Mouse (Mus musculus): ENCODE measurements around the gene Fmod. TPM values are rescaled to one million over a fixed set of nuclear protein-coding genes. Genes with fewer than 3 reads are reported as not detected.
A peak's percentile ranks its signal among the peaks of the same experiment; 100 is the strongest.

Fmod gene
- total RNA-seq, 1 experiment = not detected

DNA sequence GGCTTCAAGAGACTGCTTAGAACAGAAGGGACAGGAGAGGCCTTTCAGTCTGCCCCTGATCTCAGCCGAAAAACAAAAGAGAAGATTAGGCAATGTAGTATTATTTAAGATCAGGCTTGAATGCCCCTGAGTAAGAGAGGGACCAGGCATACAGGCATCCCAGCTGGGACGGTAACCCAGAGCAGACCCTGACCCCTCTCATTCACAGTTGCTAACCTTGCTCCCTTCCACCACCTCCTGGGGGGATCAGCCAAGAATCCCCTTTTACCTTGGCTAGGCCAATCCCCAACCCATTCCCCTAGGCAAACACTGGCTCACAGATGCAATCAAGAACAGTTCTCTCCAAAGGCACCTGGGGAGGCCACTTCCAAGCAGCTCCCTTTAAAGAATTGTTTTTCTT, 39.7 kb downstream of the Fmod start:
- no peaks in the 10 kb centered on the region for H3K9me3 ChIP-seq (ENCODE audit: control insufficient read depth, insufficient read depth, low read depth, low read length)
- H3K4me3 ChIP-seq (ENCODE audit: insufficient read depth in 1 of 2, low read depth in 1 of 2, low read length in 2 of 2, poor library complexity in 1 of 2, severe bottlenecking in 1 of 2) = no peak overlapping the region
- TF ChIP-seq CHD2 (IDR thresholded peaks at IDR 0.05; ENCODE audit: low read depth, low read length) = no peak
- TF ChIP-seq MAFK (IDR thresholded peaks at IDR 0.05; ENCODE audit: insufficient read depth, low read depth, low read length) = no peak
- TF ChIP-seq ZC3H11A (IDR thresholded peaks at IDR 0.05; ENCODE audit: borderline replicate concordance, low read depth, low read length) = no peak
- no peak for TF ChIP-seq HCFC1 (IDR thresholded peaks at IDR 0.05; ENCODE audit: borderline replicate concordance, insufficient read depth, low read length)
- TF ChIP-seq ZNF384 (IDR thresholded peaks at IDR 0.05; ENCODE audit: low read depth, low read length) = no peak
- peaks cover 18% of the 10 kb centered on the region for H3K36me3 ChIP-seq (ENCODE audit: control insufficient read depth, insufficient read depth, low read length, poor library complexity, severe bottlenecking)
- in situ Hi-C loops (cut with MboI; ENCODE audit: low sequenced_read_pairs in 2 of 2, unreplicated experiment in 2 of 2) = no loop called here
- H3K27ac ChIP-seq (ENCODE audit: insufficient read depth, low read depth, low read length, poor library complexity, severe bottlenecking) = no peak overlapping the region
- H3K4me1 ChIP-seq (ENCODE audit: control insufficient read depth in 2 of 2, insufficient read depth in 2 of 2, low read length in 2 of 2, poor library complexity in 1 of 2) = peaks cover 7 to 8% of the 10 kb centered on the region in 2 experiments; a peak in 2 of 4 replicates
- no peak for DNase-seq (ENCODE audit: low read depth, low spot score)
- no peak overlapping the region for H3K9ac ChIP-seq (ENCODE audit: insufficient read depth, low read depth, low read length, poor library complexity, severe bottlenecking)

DNA sequence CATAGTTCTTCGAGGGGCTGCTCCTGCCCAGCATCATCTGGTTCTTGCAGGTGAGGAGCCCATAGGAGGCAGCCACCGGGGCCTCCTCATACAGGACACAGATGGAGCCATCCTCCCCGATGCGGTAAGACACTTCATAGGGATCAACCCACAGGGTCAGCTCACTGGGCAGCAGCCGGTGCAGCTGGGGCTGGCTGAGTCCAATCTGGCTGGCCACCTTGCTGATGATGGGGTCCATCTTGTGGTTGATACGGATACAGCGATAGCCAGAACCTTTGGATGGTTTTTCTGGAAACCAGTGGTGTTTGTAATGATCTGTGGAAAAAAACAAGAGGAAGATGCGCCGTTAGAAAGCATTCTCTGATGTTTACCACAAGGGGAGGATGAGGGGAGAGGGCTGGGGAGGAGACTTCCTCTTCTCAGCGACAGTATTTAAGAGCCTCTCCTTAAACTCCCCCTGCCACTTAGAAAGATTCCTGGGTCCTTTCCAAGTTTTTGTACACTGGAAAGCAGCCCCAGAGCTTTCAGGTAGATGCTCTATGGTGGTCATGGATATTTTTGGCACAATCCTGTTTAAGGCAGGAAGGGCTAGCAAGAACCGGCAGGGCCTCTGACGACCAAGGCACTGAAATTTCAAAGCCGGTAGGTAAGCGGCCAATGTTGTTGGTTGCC, 40.5 kb downstream of the Fmod start:
- TF ChIP-seq HCFC1 (IDR thresholded peaks at IDR 0.05; ENCODE audit: borderline replicate concordance, insufficient read depth, low read length) = no peak
- no peak for TF ChIP-seq ZC3H11A (IDR thresholded peaks at IDR 0.05; ENCODE audit: borderline replicate concordance, low read depth, low read length)
- no peak for TF ChIP-seq ZNF384 (IDR thresholded peaks at IDR 0.05; ENCODE audit: low read depth, low read length)
- no peak for TF ChIP-seq CHD2 (IDR thresholded peaks at IDR 0.05; ENCODE audit: low read depth, low read length)
- TF ChIP-seq MAFK (IDR thresholded peaks at IDR 0.05; ENCODE audit: insufficient read depth, low read depth, low read length) = no peak
- H3K9me3 ChIP-seq (ENCODE audit: control insufficient read depth, insufficient read depth, low read depth, low read length) = no peaks in the 10 kb centered on the region
- peaks cover 18% of the 10 kb centered on the region for H3K36me3 ChIP-seq (ENCODE audit: control insufficient read depth, insufficient read depth, low read length, poor library complexity, severe bottlenecking)
- peak overlapping the region; percentile 79 to 91 for H3K4me3 ChIP-seq (ENCODE audit: insufficient read depth in 1 of 2, low read depth in 1 of 2, low read length in 2 of 2, poor library complexity in 1 of 2, severe bottlenecking in 1 of 2)
- H3K27ac ChIP-seq (ENCODE audit: insufficient read depth, low read depth, low read length, poor library complexity, severe bottlenecking) = no peak overlapping the region
- peaks cover 7 to 8% of the 10 kb centered on the region in 2 experiments; a peak in 2 of 4 replicates for H3K4me1 ChIP-seq (ENCODE audit: control insufficient read depth in 2 of 2, insufficient read depth in 2 of 2, low read length in 2 of 2, poor library complexity in 1 of 2)
- peak overlapping the region; percentile 82; the same call in 1 of the 2 replicates for H3K9ac ChIP-seq (ENCODE audit: insufficient read depth, low read depth, low read length, poor library complexity, severe bottlenecking)
- in situ Hi-C loops (cut with MboI; ENCODE audit: low sequenced_read_pairs in 2 of 2, unreplicated experiment in 2 of 2) = no loop called here
- no peak for DNase-seq (ENCODE audit: low read depth, low spot score)

DNA sequence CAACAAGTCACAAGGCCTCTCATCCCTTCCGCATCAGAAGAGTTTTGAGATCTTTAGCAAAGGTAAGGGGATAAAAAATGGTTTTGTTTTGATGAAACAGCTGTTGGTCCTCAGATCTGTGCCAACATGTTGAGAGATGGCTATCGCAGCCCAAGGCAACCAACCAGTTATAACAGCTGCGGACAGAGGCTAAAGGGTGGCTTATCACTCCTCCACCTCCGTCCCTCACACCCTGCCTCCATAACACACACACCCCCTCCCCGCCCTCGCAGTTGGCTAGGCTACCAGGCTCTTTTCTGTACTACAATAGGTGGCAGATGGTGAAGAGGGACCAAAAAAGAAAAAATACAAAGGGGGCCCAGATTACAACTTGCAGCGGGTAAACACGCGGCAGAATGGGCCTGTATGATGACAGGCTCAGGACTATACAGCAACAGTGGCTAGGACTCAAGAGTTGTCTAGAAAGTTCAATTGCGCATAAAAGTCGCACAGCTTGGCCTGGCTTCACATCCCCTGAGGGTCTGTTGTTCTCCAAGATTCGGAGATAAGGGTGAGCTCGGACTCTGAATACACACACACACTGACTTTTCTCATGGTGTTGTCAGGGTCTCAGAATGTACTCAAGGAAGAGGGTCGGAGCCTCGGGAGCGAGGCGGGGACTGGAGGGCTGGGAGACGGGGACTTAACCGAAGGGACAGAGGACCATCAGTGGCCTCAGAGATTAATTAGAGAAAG, 41.2 kb downstream of the Fmod start:
- peaks cover 18% of the 10 kb centered on the region for H3K36me3 ChIP-seq (ENCODE audit: control insufficient read depth, insufficient read depth, low read length, poor library complexity, severe bottlenecking)
- H3K4me1 ChIP-seq (ENCODE audit: control insufficient read depth in 2 of 2, insufficient read depth in 2 of 2, low read length in 2 of 2, poor library complexity in 1 of 2) = peaks cover 7 to 15% of the 10 kb centered on the region in 2 experiments; a peak in 2 of 4 replicates
- in situ Hi-C loops (cut with MboI; ENCODE audit: low sequenced_read_pairs in 2 of 2, unreplicated experiment in 2 of 2) = no loop called here
- DNase-seq (ENCODE audit: low read depth, low spot score) = no peak
- peak overlapping the region; percentile 79 to 91 for H3K4me3 ChIP-seq (ENCODE audit: insufficient read depth in 1 of 2, low read depth in 1 of 2, low read length in 2 of 2, poor library complexity in 1 of 2, severe bottlenecking in 1 of 2)
- H3K27ac ChIP-seq (ENCODE audit: insufficient read depth, low read depth, low read length, poor library complexity, severe bottlenecking) = no peak overlapping the region
- no peak for TF ChIP-seq CHD2 (IDR thresholded peaks at IDR 0.05; ENCODE audit: low read depth, low read length)
- TF ChIP-seq MAFK (IDR thresholded peaks at IDR 0.05; ENCODE audit: insufficient read depth, low read depth, low read length) = no peak
- no peak for TF ChIP-seq ZNF384 (IDR thresholded peaks at IDR 0.05; ENCODE audit: low read depth, low read length)
- no peak for TF ChIP-seq HCFC1 (IDR thresholded peaks at IDR 0.05; ENCODE audit: borderline replicate concordance, insufficient read depth, low read length)
- no peak for TF ChIP-seq ZC3H11A (IDR thresholded peaks at IDR 0.05; ENCODE audit: borderline replicate concordance, low read depth, low read length)
- H3K9ac ChIP-seq (ENCODE audit: insufficient read depth, low read depth, low read length, poor library complexity, severe bottlenecking) = peak overlapping the region; percentile 82
- no peaks in the 10 kb centered on the region for H3K9me3 ChIP-seq (ENCODE audit: control insufficient read depth, insufficient read depth, low read depth, low read length)

GRCm38 (mm10) chr1:134078802-134079476, 41.9 kb downstream of the Fmod start, which contains the start of gene Btg2:
Gene Btg2 (minus strand): TSS chr1:134079120.
- peaks cover 18% of the 10 kb centered on the region for H3K36me3 ChIP-seq (ENCODE audit: control insufficient read depth, insufficient read depth, low read length, poor library complexity, severe bottlenecking)
- H3K9ac ChIP-seq (ENCODE audit: insufficient read depth, low read depth, low read length, poor library complexity, severe bottlenecking) = peak within 1 kb of the TSS; percentile 82
- H3K27ac ChIP-seq (ENCODE audit: insufficient read depth, low read depth, low read length, poor library complexity, severe bottlenecking) = no peak within 1 kb of the TSS; the same call in 1 of the 2 replicates
- DNase-seq (ENCODE audit: low read depth, low spot score) = peak; percentile 95
- H3K9me3 ChIP-seq (ENCODE audit: control insufficient read depth, insufficient read depth, low read depth, low read length) = no peaks in the 10 kb centered on the region
- H3K4me1 ChIP-seq (ENCODE audit: control insufficient read depth in 2 of 2, insufficient read depth in 2 of 2, low read length in 2 of 2, poor library complexity in 1 of 2) = peaks cover 7 to 17% of the 10 kb centered on the region in 2 experiments; a peak in 2 of 4 replicates
- in situ Hi-C loops (cut with MboI; ENCODE audit: low sequenced_read_pairs in 2 of 2, unreplicated experiment in 2 of 2) = no loop called here
- TF ChIP-seq CHD2 (IDR thresholded peaks at IDR 0.05; ENCODE audit: low read depth, low read length) (no peak), ZC3H11A (IDR thresholded peaks at IDR 0.05; ENCODE audit: borderline replicate concordance, low read depth, low read length) (no peak), ZNF384 (IDR thresholded peaks at IDR 0.05; ENCODE audit: low read depth, low read length) (no peak), HCFC1 (IDR thresholded peaks at IDR 0.05; ENCODE audit: borderline replicate concordance, insufficient read depth, low read length) (no peak; the same call in 1 of the 2 replicates), MAFK (IDR thresholded peaks at IDR 0.05; ENCODE audit: insufficient read depth, low read depth, low read length) (no peak; the same call in 1 of the 2 replicates)
- H3K4me3 ChIP-seq (ENCODE audit: insufficient read depth in 1 of 2, low read depth in 1 of 2, low read length in 2 of 2, poor library complexity in 1 of 2, severe bottlenecking in 1 of 2) = peak within 1 kb of the TSS; percentile 79 to 91

Measured in ES-E14 (cell line).